Mouse (Mus musculus) frontal cortex, postnatal 36 days (tissue): ENCODE results near the gene Ust.

Experiments
- DNase-seq, 2 experiments: peaks; one replicate each; pipeline ENCODE4 v3.0.0; 2022; ENCODE audit warnings: low spot score in 2 of 2

The Ust gene

DNA sequence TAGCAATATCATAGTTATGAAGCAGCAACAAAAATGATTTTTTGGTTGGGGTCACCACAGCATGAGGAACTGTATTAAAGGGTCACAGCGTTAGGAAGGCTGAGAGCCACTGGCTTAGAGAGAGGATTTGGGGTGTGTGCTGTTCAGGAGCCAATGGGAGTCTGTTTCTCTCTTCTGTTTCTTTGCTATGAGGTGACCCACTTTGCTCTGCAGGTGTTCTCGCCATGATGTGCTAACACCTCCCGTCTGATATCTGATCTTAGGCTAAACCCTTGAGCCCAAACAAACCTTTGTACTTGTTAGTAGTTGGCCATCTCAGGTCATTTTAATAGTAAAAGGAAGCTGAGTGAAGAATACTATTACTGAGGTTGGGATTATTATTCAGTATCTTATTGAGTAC lies 292.0 kb downstream of the Ust start:
- no peak for DNase-seq

DNA sequence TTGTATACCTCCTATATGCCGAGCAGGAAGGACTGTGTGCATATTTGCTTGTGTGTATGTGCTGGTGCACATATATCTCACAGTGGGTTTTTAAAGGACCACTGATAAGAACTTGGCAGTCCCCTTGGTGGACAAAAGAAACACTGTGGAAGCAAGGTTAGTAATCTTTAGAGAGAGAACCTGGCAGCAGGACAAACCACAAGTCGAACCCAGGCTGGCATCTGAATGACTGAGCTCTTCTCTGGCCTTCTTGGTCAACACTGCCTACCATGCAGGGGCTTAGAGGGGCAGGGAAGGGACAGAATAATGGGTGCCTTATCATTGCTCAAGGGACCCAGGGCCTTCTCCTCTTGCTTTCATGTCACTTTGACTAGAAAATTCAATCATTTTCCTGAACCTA lies 294.0 kb downstream of the Ust start:
- DNase-seq, result no peak

DNA sequence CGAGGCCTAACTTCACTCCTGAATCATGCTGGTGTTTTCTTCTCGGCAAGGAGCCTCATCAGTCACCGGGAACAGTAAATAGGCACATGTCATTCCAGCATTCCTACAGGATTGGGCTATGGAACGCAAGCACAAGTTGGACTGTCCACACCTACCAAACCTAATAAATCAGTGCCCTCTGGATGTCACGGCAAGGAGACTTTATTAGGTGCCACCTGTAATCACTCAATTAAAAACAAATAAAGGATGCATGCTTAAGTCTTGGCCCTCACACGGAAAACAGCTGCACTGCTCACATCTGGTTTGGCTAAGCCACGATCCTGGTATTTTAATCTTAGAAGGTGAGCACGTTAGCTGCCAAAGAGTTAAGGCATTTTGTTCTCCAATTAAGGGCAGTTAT lies 294.6 kb downstream of the Ust start:
- no peak for DNase-seq

DNA sequence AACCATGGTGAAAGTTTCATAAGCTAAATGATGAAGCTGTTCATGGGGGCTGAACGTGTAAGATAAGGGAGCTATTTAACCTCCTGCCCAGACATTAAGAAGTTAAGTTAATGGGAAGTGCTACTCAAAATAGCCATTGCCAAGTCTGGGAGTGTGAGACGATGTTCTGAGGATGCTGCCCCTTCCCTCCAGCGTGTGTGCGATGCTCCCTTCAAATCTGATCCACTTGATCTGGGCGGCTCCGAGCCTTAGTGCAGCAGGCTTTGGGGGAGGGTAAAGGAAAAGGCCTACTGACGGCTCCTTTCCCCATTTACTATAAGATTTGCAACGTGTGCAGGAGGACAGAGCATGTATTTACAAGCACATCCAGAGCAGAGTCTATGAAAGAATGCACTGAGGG lies 301.7 kb downstream of the Ust start:
- DNase-seq, result no peak

DNA sequence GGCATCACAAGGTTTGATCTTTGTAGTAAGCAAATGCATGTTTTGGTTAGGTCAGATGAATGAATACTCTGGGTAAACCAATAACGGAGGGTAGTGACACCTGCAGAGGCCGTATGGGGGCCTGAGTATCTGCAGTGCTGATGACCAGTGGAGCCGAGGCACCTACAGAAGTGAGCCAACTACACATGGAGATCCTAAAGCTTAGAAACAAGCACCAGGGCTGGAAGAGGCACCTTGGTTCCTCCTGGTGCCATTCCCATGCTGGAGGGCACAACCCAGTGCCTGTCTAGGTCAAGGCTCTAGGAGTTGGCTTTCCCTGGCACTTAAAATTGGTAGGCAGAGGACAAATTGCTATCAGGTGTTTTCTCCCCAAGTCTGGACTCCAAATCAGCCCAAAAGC lies 303.4 kb downstream of the Ust start:
- no peak for DNase-seq

DNA sequence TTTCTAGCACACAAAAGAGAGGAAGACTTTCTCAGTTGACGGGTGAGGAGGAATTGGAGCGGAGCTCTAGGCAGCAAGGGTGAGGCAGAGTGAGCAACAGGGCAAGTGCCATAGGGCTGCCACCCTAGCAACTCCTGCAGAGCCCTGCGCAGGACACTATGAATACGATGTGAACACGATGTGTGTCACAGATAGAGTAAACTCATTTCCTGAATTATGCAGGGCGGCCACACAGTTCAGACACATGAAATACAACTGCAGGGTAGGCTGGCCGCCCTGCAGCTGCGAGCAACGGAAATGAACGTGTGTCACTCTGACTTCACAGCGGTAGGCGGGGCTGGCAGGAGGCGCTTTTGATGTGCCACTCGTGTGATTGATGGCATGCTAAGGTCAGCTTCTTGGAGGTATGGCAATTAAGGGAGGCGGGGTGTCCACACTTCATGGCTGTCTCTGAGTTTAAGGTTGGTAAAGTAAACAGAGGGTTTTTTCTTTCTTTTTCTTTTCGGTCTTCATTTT lies 304.7 kb downstream of the Ust start:
- no peak for DNase-seq

DNA sequence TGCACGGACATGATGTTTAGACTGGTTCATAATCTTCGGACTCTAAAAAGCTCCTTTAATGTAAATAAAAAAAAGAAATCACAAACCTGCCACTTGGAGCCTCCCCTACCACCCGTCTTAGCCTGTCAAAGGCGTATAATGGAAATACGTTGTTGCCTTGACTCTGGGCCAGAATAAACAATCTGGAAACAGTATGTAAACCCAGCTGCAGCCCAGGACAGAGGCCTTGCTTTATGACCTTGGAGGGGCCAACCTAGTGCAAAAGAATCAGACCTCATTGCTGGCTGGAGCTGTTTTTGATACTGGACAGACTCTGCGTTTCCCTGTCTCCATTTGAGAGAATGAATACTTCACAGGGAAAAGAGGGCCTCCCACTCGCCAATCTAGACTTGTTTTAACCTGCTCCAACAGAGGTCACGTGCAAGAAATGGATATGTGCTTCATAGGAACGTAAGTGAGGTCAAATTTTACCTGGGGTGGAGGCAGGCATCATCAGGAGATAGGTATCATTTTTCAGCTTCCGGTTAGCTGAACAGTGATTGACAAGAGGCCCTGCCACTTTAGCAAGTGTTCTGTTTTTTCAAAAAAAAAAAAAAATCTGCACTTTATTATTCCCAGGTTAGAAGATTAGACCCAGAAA lies 305.2 kb downstream of the Ust start:
- no peak for DNase-seq

DNA sequence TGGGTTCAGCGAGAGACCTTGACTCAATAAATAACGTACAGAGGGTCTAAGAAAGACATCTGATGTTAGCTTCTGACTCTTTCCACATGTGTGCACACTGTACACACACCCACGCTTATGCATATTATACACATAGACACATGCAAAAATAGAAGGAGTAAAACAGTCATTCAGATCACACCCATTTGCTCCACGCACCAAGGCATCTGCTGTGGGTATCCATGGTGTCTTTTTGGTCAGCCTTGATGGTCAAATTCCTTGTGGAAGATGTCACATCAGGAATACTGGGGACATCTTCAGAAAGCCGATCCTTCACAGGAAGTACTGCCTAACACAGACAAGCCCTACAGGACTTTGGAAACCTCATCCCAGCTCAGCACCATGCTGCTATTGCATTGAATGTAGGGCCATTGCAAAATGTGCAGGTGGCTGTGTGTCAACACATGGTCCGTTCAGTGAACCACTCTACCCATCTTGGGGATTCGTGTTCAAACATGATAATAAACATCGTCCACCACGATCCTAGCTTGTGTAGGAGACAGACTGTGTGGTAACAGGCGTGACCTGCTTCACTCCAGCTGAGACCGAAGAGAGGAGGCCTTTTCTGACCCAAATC lies 305.9 kb downstream of the Ust start:
- DNase-seq, result no peak

DNA sequence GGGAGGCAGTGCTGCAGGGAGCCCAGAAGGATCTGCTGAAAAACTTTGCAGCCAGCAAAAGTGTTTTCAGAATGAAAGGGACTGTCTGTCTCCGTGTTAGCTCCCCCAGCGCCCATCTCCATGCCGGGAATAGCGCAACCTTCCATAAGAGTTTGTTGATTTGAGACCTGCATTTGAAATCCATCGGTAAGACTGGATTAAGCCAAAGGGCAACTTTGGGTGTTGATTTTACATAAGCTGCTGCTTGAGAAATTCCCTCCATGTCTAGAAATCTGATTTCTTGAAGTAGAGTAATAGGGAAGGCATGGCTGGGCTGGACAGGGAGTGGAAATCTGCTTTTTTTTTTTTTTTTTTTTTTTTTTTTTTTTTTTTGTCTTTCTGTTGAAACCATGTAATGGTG lies 306.9 kb downstream of the Ust start:
- DNase-seq, result no peak

DNA sequence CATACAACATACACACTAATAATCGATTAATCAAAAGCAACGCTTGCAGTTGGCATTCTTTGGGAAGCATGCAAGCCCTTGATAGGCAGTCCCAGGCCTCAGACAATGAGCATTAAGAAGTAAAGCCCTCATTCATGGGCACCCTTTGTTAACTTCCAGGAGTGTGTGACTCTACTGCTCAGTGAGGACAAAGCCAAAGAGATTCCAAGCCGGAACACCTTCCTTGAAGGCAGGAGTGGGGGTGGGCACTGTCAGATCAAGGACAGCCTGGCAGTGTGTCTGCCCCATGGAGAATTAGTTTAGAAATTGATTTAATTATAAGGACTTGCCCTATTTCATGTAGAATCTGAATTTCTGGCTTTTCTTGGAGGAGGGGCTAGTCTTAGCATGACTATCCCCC lies 308.3 kb downstream of the Ust start:
- no peak for DNase-seq

DNA sequence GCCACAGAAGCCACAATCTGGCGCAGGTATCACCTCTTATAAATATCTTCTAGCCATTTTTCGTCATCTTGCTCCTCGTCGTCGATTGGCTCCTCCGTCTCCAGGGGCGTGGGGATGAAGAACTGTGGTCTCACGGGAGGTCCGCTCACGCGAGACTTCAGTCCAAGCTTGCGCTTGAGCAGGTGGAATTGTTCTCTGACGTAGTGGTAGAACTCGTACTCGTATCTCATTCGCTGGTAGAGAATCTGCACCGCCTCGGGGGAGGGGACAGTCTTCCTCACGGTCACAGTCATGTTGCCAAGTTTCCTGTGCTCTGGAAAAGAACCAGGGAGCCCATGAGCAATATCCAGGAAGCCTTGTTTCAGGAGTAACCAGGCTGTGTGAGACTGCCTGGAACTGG lies 311.3 kb downstream of the Ust start:
- DNase-seq, result no peak

DNA sequence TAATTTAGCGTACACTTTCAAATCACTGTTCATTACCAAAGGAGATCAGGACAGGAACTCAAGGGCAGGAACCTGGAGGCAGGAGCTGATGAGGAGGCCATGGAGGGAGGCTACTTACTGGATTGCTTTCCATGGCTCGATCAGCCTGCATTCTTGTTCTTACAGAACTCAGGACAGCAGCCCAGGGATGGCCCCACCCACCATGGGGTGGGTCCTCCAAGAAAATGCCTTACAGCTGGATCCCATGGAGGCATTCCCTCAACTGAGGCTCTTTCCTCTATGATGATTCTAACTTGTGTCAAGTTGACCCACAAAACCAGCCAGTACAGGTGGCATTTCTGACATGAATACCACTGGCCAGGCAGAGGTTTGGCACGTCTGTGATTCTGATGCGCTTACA lies 314.9 kb downstream of the Ust start:
- DNase-seq, result no peak

DNA sequence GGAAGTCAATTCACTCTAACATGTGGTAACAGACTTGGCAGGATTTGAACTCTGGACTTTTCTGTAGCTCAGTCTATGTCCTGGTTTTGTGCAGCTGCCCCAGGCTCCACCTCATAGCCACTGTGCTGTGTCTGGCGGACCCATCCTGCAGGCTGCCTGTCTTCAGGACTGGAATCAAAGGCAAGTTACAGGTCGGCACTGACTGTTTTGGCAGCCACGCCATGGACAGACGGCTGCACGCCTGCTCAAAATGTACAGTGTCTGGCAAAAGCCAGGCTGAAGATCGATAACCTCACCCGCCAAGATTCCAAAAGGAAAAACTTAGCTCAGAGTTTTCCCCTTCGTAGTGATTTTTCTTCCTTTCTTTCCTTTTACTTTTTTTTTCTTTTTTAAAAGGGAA lies 318.8 kb downstream of the Ust start:
- no peak for DNase-seq

DNA sequence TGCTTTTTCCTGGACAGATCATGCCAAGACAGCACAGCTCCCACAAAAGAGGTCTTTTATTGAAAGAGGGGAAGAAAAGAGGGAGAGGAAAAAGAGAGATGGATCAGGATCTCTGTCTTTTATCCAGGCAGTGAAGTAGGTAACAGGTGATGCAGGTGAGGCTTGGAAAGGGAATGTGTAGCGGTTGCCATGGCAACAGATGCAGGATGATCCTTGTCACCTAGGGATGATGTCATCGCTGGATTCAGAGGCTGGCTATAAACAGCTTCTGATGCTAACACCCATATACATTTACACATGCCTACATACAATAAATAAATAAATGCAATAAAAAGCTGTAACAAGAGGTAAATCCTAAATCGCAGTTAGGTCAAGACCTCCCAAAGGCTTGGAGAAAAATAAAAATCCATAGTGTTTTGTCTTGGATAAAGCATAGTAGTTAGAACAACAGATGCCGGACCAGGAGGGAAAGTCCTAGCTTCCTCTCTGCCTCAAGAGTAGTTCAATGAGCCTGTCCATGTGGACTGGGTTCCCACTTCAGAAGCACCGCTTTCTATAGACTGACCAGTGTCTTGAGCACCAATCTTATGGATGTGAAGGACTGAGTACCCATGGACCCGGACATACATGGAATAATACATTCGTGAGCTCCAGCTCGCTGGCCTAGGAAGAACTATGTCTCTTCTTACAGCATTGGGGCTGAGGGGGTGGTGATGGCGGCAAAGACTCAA lies 319.4 kb downstream of the Ust start:
- no peak for DNase-seq

DNA sequence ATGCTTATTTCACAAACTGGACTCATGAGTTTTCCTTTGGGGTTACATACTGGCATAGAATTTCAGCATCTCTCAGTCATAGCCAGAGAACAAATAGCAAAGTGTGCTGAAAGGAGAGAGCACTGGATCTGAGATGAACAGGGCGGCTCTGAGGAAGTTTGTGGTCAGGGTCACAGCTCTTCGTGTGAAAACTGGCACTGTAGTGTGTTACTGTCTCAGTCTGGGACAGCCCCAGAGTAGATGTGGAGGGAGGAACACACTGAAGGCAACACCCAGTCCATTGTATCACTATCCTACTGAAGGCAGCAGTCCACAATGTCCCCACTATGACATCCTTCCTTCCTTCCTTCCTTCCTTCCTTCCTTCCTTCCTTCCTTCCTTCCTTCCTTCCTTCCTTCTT lies 321.0 kb downstream of the Ust start:
- DNase-seq, result no peak

DNA sequence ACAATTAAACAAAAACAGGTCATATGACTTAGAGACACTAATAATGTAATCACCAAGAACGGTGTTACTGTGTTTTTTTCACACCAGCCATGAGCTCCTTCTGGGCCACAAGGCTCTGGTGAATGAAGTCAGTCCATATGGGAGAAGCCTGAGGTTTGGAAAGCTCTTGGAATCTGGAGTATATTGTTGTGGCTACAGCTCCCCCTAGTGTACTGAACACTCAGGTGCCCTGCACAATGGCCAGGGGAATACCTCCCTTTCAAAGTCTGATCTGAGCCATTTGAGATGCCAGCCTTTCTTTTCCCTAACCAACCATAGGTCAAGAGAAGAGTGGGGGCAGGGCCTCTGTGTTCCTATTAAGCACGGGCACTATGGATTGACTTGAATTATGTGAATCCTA lies 322.3 kb downstream of the Ust start:
- peak; percentile 73 to 83 for DNase-seq

DNA sequence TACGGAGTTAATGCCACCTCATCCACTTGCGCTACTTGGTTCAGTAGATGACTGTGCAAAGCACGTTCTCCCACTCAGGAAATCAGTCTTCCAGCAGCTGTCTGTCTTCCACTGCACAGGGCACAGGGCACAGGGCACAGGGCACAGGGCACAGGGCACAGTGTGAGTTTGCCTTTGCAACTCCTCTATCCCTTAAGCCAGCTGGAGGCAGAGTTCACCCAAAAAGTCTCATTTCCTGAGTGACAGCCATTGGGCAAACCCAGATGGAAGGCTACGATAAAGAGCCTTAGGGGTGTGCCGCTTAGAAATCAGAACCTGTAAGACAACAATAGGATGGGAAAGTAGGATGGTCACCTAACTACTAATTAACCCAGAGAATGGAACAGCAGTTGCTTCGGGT lies 322.9 kb downstream of the Ust start:
- DNase-seq, result no peak

DNA sequence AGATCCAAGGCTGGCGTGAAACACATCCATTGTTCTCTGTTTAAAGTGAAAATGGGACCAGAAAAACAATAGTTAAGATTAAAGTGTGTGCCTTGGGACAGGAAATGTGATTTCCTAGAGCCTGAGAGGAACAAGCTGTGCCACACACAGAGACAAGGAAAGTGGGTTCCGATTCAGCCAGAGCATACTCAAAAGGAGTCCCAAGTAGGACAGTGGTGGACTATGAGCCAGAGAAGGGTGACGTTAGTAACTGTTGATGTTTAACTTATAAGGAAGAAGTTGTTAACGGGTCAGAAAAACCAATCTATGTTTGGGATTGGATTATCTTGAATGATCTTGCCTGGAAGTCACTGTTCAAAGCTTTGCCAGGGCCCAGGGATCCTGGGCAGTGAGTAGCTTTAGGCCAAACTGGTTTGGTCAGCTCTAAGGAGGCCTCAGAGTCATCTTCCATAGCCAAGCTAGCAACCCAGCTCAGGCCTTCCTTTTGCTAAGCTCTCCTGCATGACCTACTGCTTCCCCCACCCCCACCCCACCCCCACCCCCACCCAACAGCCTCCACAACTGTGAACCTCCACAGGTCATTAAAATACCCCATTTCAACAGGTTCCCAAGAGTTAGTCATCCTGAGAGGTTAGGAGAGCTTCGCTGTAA lies 329.2 kb downstream of the Ust start:
- DNase-seq, result no peak

DNA sequence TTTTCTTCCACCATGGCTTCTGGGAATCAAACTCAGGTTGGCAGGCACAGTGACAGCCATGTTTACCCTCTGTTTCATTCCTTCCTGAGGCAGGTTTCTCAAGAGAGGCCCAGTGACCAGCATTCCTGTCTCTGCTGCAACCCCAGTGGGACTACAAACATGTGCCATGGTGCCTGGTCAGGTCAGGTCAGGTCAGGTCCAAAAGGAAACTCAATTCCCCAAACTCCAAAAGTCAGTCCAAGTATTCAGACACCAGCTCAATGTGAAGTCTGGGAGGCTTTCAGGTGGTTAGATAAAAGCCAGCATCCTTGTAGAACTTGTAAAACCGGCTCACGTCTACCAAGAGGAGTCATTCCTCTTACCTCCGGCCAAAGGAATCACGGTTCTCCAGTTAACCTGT lies 333.0 kb downstream of the Ust start:
- no peak for DNase-seq

DNA sequence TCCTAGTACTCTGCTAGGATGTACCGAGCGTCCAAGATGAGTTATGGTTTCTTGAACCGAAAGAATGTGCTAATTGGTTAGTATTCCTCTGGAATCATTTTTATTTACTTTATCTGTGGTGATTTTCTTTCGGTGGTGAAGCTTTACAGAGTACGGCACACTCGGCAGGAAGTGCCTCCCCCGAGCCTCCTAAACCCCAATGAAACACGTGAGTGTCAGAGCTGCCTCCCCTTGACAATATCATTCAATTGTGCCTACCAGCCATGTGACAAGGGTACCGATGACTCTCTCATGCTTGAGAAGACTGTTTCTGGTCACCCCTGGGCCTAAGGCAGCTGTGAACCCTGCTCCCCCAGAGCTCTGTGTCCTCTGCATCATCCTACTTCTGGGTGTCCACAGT lies 333.9 kb downstream of the Ust start:
- DNase-seq, result no peak

DNA sequence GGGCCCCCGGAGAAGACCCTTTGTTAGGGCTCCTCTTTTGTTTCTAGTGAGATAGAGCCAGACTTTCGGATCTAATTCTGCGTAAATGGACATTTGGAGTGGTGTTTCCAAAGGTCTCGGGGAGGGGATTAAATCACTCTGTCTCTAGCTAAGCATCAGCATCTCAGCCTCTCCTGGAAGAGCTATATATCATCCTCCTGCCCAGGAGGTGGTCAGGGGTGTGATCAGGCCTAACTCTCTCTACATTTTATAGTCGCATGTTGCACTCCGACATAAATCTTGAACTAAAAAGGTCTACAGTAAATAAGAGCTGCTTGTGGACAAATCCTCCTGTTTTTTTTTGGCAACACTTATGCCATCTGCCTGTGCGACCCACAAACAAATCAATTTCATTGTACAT lies 335.5 kb downstream of the Ust start:
- DNase-seq, result no peak

DNA sequence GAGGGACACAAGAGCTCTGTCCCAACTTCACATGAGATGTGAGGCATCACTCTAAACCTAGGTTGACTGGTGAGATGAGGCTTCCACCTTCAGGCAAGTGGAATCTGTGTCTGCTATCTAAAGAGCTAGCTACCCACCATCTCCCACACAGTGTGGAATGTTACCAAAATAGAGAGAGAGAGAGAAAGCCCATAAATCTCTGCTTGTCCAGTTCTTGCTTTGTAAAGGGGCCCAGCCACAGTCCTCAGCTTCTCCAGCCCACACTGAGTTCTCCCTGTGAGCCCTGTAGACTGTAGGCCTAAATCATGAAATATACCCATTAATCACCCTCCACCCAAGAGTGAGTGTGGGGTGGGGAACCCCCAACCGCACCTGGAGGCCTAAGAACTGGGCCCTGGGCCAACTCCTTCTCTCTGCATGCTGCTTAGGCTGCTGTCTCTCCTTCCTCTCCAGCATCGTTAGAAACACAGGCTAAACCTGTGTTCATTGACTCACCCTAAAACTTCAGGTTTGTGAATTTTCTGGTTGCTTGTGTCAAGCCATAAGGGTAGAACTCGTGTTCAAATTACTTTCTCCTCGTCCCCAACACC lies 336.9 kb downstream of the Ust start:
- peak in 1 of 2 experiments; percentile 16 for DNase-seq
